Mouse (Mus musculus) kidney, adult 2 months (tissue): ENCODE results near the gene Gdi1. TPM values are rescaled to one million over a fixed set of nuclear protein-coding genes. Genes with fewer than 3 reads are reported as not detected.

ENCODE experiments used
- DNase-seq: peaks from one replicate; pipeline ENCODE4 v3.0.0; 2021
- H3K27ac ChIP-seq: fragments of 200-500 bp; 2 replicates; pipeline ENCODE4 v1.5.1; 2012; ENCODE audit warnings: low read depth, low read length, control low read depth, inconsistent platforms; ENCODE audit not compliant: insufficient read depth
- H3K27me3 ChIP-seq: fragments of 200-500 bp; replicated peaks from 2 replicates; pipeline ENCODE4 v1.6.1; 2012; ENCODE audit warnings: mild to moderate bottlenecking, moderate library complexity, low read length, inconsistent platforms; ENCODE audit not compliant: control insufficient read depth, insufficient read depth
- H3K36me3 ChIP-seq: fragments of 200-500 bp; 2 replicates; pipeline ENCODE4 v1.6.1; 2012; ENCODE audit warnings: mild to moderate bottlenecking, moderate library complexity, low read length, inconsistent platforms; ENCODE audit not compliant: control insufficient read depth, insufficient read depth
- H3K4me1 ChIP-seq: fragments of 200-500 bp; 2 replicates; pipeline ENCODE4 v1.6.1; 2011; ENCODE audit warnings: low read length; ENCODE audit not compliant: control insufficient read depth, insufficient read depth
- H3K4me3 ChIP-seq: fragments of 200-500 bp; 2 replicates; pipeline ENCODE4 v1.5.1; 2011; ENCODE audit warnings: mild to moderate bottlenecking, low read depth, low read length, control low read depth; ENCODE audit not compliant: insufficient read depth
- CTCF ChIP-seq: fragments of 200-500 bp; conservative IDR thresholded peaks from 2 replicates; pipeline ENCODE4 v1.5.1; 2011; ENCODE audit warnings: low read depth, mild to moderate bottlenecking, control low read depth, low read length, moderate library complexity, mixed read lengths; ENCODE audit not compliant: insufficient read depth, insufficient read length
- POLR2A ChIP-seq: fragments of 200-500 bp; IDR thresholded peaks from one replicate; pipeline ENCODE4 v1.6.1; 2011; ENCODE audit warnings: low read depth, low read length, control low read depth
- WGBS: fragments of 180-500 bp; shearing (Covaris S2); methylation state at CpG from one replicate; pipeline ENCODE4 v1.1.7; 2018; 5-methylcytosine and 5-hydroxymethylcytosine counted together
- polyA plus RNA-seq: library from polyadenylated mRNA; depleted of rRNA; stranded (reverse); fragments of >200 nt; gene quantifications from 2 replicates; pipeline ENCODE4 v1.2.3, GENCODE M21; 2012; rRNA removed

Gene Gdi1
- polyA plus RNA-seq, result 120 and 150 TPM in 2 replicates

DNA sequence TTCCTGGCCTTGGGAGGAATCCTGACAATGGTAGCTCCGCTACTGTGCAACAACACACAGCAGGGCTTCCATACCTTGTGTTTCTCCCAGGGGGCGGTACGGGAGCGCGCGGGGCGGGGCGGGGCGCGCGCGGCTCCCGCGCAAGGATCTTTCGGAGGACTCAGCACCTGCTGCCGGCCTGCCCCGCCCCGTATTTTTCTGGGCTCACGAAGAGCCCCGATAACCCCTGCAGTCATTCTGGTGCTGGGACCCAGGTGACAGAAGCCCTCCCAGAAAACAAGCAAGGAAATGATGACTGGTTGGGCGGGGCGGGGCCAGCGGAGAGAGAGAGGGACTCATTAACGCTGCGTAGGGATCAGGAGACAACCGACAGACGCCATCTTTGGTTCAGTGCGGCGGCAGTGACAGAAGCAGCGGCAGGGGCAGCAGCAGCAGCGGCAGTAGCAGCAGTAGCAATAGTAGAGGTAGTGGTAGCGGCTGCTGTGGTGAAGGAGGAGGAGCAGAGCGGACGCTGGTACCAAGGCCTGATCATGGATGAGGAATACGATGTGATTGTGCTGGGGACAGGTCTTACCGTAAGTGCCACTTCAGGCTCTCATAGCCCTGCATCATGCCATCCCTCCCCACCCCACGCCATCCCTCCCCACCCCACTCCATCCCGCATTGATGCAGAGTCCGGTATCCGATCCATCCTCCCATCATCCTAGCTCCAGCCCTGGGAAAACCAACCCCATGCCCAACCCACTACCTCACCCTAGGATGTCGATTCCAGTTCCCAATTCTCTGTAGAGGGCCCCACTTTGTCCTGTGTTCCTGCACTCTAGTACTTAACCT lies at the start of gene Gdi1:
Gene Gdi1, plus strand, starts transcription at position 132 of the 834 bp plus-strand sequence.
- Histone ChIP-seq H3K4me1 (peaks cover 4% of the 10 kb centered on the region; the same call in 1 of the 2 replicates), H3K27me3 (no peaks in the 10 kb centered on the region), H3K27ac (peak within 1 kb of the TSS; percentile 90), H3K36me3 (peaks cover 3% of the 10 kb centered on the region; the same call in 1 of the 2 replicates), H3K4me3 (peak within 1 kb of the TSS; percentile 98)
- peak; percentile 25; the same call in 1 of the 2 replicates for TF ChIP-seq CTCF
- peak; percentile 74 for TF ChIP-seq POLR2A
- DNase-seq, result peak; percentile 79
- WGBS, result 0% methylated on average over 35 of the region's 41 CpGs

DNA sequence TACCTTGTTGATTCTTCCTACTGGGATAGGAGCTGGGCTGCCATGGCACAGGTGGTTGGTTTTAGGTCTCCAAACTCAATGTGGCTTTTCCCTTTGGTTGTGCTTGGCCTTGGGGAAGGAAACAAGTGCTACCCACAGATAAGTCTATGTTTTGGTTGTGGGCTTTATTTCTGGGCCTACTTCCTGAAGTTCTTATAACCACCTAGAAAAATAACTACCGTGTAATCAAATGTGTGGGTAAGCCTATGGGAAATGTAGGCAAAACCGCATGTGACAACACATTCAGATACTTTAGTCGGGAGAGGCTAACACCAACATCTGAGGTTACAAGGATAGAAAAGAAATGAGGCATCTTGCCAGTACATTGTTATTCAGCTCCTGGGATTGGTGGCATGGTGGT lies 47.1 kb upstream of the Gdi1 start:
- WGBS, result 92% methylated on average over 3 of the region's 3 CpGs
- H3K4me1 ChIP-seq, result peaks cover 4% of the 10 kb centered on the region; the same call in 1 of the 2 replicates
- TF ChIP-seq POLR2A (no peak), CTCF (no peak)
- H3K27ac ChIP-seq, result no peak overlapping the region
- DNase-seq, result no peak
- no peaks in the 10 kb centered on the region for H3K27me3 ChIP-seq
- H3K4me3 ChIP-seq, result no peak overlapping the region
- H3K36me3 ChIP-seq, result no peaks in the 10 kb centered on the region

DNA sequence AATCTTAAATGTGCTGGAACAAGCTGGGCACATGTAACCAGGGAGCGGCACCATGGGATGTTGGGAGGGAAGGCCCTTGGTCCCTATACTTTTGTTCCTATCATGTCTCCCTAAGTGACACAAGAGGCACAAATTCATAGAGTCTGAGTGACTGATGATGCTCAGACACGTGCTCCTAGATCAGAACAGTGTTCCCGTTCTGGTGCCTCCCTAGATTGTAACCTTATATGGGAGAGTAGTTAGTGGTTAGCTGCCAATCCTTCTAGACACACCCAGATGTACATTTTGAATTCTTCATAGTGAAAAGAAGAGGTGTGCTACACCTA lies 35.1 kb upstream of the Gdi1 start:
- TF ChIP-seq POLR2A, result no peak
- TF ChIP-seq CTCF, result no peak
- no peak for DNase-seq
- WGBS, result 6% methylated on average over 3 of the region's 3 CpGs
- H3K27ac ChIP-seq, result peak overlapping the region; percentile 96
- peak overlapping the region; percentile 70 for H3K4me3 ChIP-seq
- no peaks in the 10 kb centered on the region; the same call in 1 of the 2 replicates for H3K36me3 ChIP-seq
- H3K27me3 ChIP-seq, result no peaks in the 10 kb centered on the region
- peaks cover 3% of the 10 kb centered on the region; the same call in 1 of the 2 replicates for H3K4me1 ChIP-seq

DNA sequence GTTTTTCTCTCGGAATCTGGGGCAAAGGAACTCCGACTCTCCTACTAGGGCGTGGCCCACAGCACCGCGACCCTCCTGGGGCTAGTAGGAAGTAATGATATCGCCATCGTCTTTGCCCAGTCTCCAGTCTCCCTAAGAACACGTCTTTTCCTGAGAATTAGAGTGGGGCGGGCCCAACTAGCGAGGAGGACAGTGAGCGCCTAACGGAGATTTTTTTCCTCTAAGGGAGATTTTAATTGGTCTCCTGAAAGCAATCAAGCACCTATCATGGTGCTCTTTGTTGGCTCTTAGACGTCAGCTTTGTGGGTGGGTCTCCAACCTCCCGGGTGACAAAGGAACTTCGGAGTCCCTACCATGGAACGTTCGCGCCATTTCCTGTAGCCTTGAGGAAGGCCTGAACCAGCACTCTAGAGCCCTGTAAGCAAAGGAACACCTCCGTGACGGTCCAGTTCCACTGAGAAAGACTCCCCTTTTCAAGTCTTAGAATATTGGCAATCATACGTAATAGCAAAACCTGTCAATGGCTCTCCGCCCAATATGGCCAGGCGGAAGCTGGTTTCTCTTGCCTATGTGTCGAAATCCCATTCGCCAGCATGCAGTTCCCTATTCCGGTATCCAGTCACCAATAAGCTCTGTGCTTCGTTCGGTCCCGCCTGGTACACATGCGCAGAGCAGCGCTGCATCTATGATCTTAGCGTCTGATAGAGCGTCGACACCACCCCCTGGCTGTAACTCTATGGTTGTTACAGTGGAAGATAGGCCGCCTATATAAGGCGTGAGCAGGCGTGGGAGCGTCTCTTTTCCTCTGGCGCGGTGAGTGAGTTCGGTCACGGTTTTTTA lies 34.5 kb upstream of the Gdi1 start, which contains the start of gene Rpl10:
Gene Rpl10, plus strand, starts transcription at position 751 of the 840 bp plus-strand sequence.
- Histone ChIP-seq H3K4me1 (peaks cover 3% of the 10 kb centered on the region; the same call in 1 of the 2 replicates), H3K27ac (peak within 1 kb of the TSS; percentile 100), H3K36me3 (no peaks in the 10 kb centered on the region; the same call in 1 of the 2 replicates), H3K27me3 (no peaks in the 10 kb centered on the region), H3K4me3 (peak within 1 kb of the TSS; percentile 88)
- under 1% methylated on average over 42 of the region's 42 CpGs for WGBS
- peak; percentile 97 for DNase-seq
- TF ChIP-seq CTCF (0 out of 2 replicates have a peak, but pooled peaks have one; percentile 11), POLR2A (peak; percentile 97)

- Histone ChIP-seq H3K36me3 (no peaks in the 10 kb centered on the region; the same call in 1 of the 2 replicates), H3K4me3 (peak overlapping the region; percentile 88), H3K27ac (peak overlapping the region; percentile 65; the same call in 1 of the 2 replicates), H3K4me1 (peaks cover 3% of the 10 kb centered on the region; the same call in 1 of the 2 replicates), H3K27me3 (no peaks in the 10 kb centered on the region)
- DNase-seq, result peak; percentile 39
- WGBS, result 0% methylated on average over 27 of the region's 27 CpGs
- no peak for TF ChIP-seq CTCF
- TF ChIP-seq POLR2A, result no peak
These were observed 33.8 kb upstream of the Gdi1 start for GRCm38 (mm10) chrX:74270902-74271551.

- Histone ChIP-seq H3K4me1 (peaks cover 3% of the 10 kb centered on the region; the same call in 1 of the 2 replicates), H3K4me3 (no peak overlapping the region), H3K27ac (no peak overlapping the region), H3K27me3 (no peaks in the 10 kb centered on the region), H3K36me3 (no peaks in the 10 kb centered on the region; the same call in 1 of the 2 replicates)
- 30% methylated on average over 10 of the region's 10 CpGs for WGBS
- no peak for TF ChIP-seq POLR2A
- TF ChIP-seq CTCF, result no peak
- DNase-seq, result peak; percentile 19
These were observed 31.1 kb upstream of the Gdi1 start for GRCm38 (mm10) chrX:74273422-74274322.
